Mouse (Mus musculus): Measurements from ENCODE around the gene Dnmt3a. TPM values are rescaled to one million over a fixed set of nuclear protein-coding genes. Genes with fewer than 3 reads are reported as not detected.
"Not testable (repeated sequence)": the region's sequence is repeated elsewhere in the genome, so short reads cannot be mapped to it uniquely, and the experiment has no call there.

Gene Dnmt3a
- polyA plus RNA-seq, 1 experiment from 2014 or later, result 126 TPM

GRCm38 (mm10) chr12:3910466-3911093, 104.8 kb downstream of the Dnmt3a start:
- no peak overlapping the region for H3K27ac ChIP-seq
- peaks cover 35% of the 10 kb centered on the region for H3K36me3 ChIP-seq
- H3K4me1 ChIP-seq, result no peaks in the 10 kb centered on the region
- WGBS, result 62% methylated on average over 10 of the region's 10 CpGs
- H3K4me3 ChIP-seq (replicated peaks), result no peak overlapping the region
- no peaks in the 10 kb centered on the region for H3K9me3 ChIP-seq
- no peak overlapping the region for H3K9ac ChIP-seq
- no peak for ATAC-seq (ENCODE audit: insufficient read depth, low FRiP score, low read depth)
- H3K4me2 ChIP-seq, result no peak overlapping the region
- H3K27me3 ChIP-seq (replicated peaks), result no peaks in the 10 kb centered on the region

- Histone ChIP-seq H3K27ac (no peak overlapping the region), H3K36me3 (peaks cover 26% of the 10 kb centered on the region; the same call in 1 of the 2 replicates), H3K4me2 (no peak overlapping the region), H3K4me1 (no peaks in the 10 kb centered on the region), H3K9me3 (no peaks in the 10 kb centered on the region), H3K27me3 (replicated peaks) (no peaks in the 10 kb centered on the region), H3K4me3 (replicated peaks) (no peak overlapping the region), H3K9ac (no peak overlapping the region)
- WGBS, result 86% methylated on average over 7 of the region's 7 CpGs
- ATAC-seq (ENCODE audit: insufficient read depth, low FRiP score, low read depth), result no peak
These were observed 106.1 kb downstream of the Dnmt3a start for GRCm38 (mm10) chr12:3911831-3912348.

GRCm38 (mm10) chr12:3915852-3916251, 110.0 kb downstream of the Dnmt3a start:
- Histone ChIP-seq H3K27me3 (replicated peaks) (no peaks in the 10 kb centered on the region), H3K9ac (no peak overlapping the region)
- 74% methylated on average over 3 of the region's 3 CpGs for WGBS

GRCm38 (mm10) chr12:3917668-3918341, 112.0 kb downstream of the Dnmt3a start:
- ATAC-seq (ENCODE audit: insufficient read depth, low FRiP score, low read depth), result no peak
- Histone ChIP-seq H3K4me2 (no peak overlapping the region), H3K27ac (no peak overlapping the region), H3K9me3 (no peaks in the 10 kb centered on the region), H3K36me3 (no peaks in the 10 kb centered on the region), H3K9ac (no peak overlapping the region), H3K27me3 (replicated peaks) (no peaks in the 10 kb centered on the region), H3K4me3 (replicated peaks) (no peak overlapping the region), H3K4me1 (peaks cover 4% of the 10 kb centered on the region; the same call in 1 of the 2 replicates)
- WGBS, result 24% methylated on average over 14 of the region's 14 CpGs

More at GRCm38 (mm10) chr12:3915852-3916251, 110.0 kb downstream of the Dnmt3a start:
- no peak for ATAC-seq (ENCODE audit: insufficient read depth, low FRiP score, low read depth)
- Histone ChIP-seq H3K4me3 (replicated peaks) (no peak overlapping the region), H3K9me3 (no peaks in the 10 kb centered on the region), H3K36me3 (0 out of 2 replicates have a peak, but pooled peaks cover 5% of the 10 kb centered on the region), H3K27ac (no peak overlapping the region), H3K4me2 (no peak overlapping the region), H3K4me1 (peaks cover 4% of the 10 kb centered on the region; the same call in 1 of the 2 replicates)

GRCm38 (mm10) chr12:3918577-3918976, 112.8 kb downstream of the Dnmt3a start:
- ATAC-seq (ENCODE audit: insufficient read depth, low FRiP score, low read depth), result no peak
- no peaks in the 10 kb centered on the region for H3K27me3 ChIP-seq (replicated peaks)
- WGBS, result 46% methylated on average over 3 of the region's 3 CpGs

GRCm38 (mm10) chr12:3919423-3919822, 113.6 kb downstream of the Dnmt3a start:
- Histone ChIP-seq H3K4me3 (replicated peaks) (no peak overlapping the region), H3K27me3 (replicated peaks) (no peaks in the 10 kb centered on the region), H3K36me3 (no peaks in the 10 kb centered on the region), H3K27ac (no peak overlapping the region), H3K9ac (no peak overlapping the region), H3K4me1 (peaks cover 4% of the 10 kb centered on the region; the same call in 1 of the 2 replicates), H3K4me2 (no peak overlapping the region), H3K9me3 (no peaks in the 10 kb centered on the region)
- 0 out of 2 replicates have a peak, but pooled peaks have one; percentile 45 for ATAC-seq (ENCODE audit: insufficient read depth, low FRiP score, low read depth)
- 63% methylated on average over 3 of the region's 3 CpGs for WGBS

More at GRCm38 (mm10) chr12:3918577-3918976, 112.8 kb downstream of the Dnmt3a start:
- Histone ChIP-seq H3K9me3 (no peaks in the 10 kb centered on the region), H3K9ac (no peak overlapping the region), H3K27ac (no peak overlapping the region), H3K4me3 (replicated peaks) (no peak overlapping the region), H3K4me2 (no peak overlapping the region), H3K4me1 (peaks cover 4% of the 10 kb centered on the region; the same call in 1 of the 2 replicates), H3K36me3 (no peaks in the 10 kb centered on the region)

GRCm38 (mm10) chr12:3926127-3926526, 120.3 kb downstream of the Dnmt3a start:
- Histone ChIP-seq H3K9ac (no peak overlapping the region), H3K4me1 (no peaks in the 10 kb centered on the region; the same call in 1 of the 2 replicates), H3K9me3 (no peaks in the 10 kb centered on the region), H3K36me3 (no peaks in the 10 kb centered on the region), H3K4me3 (replicated peaks) (no peak overlapping the region), H3K4me2 (no peak overlapping the region), H3K27ac (no peak overlapping the region), H3K27me3 (replicated peaks) (no peaks in the 10 kb centered on the region)
- ATAC-seq (ENCODE audit: insufficient read depth, low FRiP score, low read depth), result no peak
- WGBS, result 0% methylated on average over 1 of the region's 1 CpGs

GRCm38 (mm10) chr12:3928841-3929240, 123.0 kb downstream of the Dnmt3a start:
- ATAC-seq (ENCODE audit: insufficient read depth, low FRiP score, low read depth), result no peak
- WGBS, result 71% methylated on average over 3 of the region's 3 CpGs
- Histone ChIP-seq H3K27ac (no peak overlapping the region), H3K9me3 (no peaks in the 10 kb centered on the region), H3K4me1 (no peaks in the 10 kb centered on the region), H3K36me3 (no peaks in the 10 kb centered on the region), H3K4me2 (no peak overlapping the region), H3K9ac (no peak overlapping the region), H3K27me3 (replicated peaks) (no peaks in the 10 kb centered on the region), H3K4me3 (replicated peaks) (no peak overlapping the region)

GRCm38 (mm10) chr12:3930090-3930865, 124.5 kb downstream of the Dnmt3a start:
- H3K27ac ChIP-seq; H3K4me1 ChIP-seq; H3K27me3 ChIP-seq (replicated peaks); H3K9ac ChIP-seq; H3K4me3 ChIP-seq (replicated peaks); ATAC-seq (ENCODE audit: insufficient read depth, low FRiP score, low read depth); H3K36me3 ChIP-seq; H3K4me2 ChIP-seq; H3K9me3 ChIP-seq: not testable (repeated sequence)
- 87% methylated on average over 38 of the region's 47 CpGs for WGBS

GRCm38 (mm10) chr12:3942026-3942425, 136.2 kb downstream of the Dnmt3a start:
- no peaks in the 10 kb centered on the region for H3K36me3 ChIP-seq
- no peak for ATAC-seq (ENCODE audit: insufficient read depth, low FRiP score, low read depth)
- H3K27ac ChIP-seq, result no peak overlapping the region
- no peaks in the 10 kb centered on the region for H3K4me1 ChIP-seq
- H3K4me2 ChIP-seq, result no peak overlapping the region
- WGBS, result 49% methylated on average over 11 of the region's 11 CpGs
- H3K27me3 ChIP-seq (replicated peaks), result no peaks in the 10 kb centered on the region
- H3K9ac ChIP-seq, result no peak overlapping the region
- no peak overlapping the region for H3K4me3 ChIP-seq (replicated peaks)
- no peaks in the 10 kb centered on the region for H3K9me3 ChIP-seq

- ATAC-seq (ENCODE audit: insufficient read depth, low FRiP score, low read depth), result no peak
- 58% methylated on average over 4 of the region's 4 CpGs for WGBS
- Histone ChIP-seq H3K4me2 (no peak overlapping the region), H3K27ac (no peak overlapping the region), H3K36me3 (no peaks in the 10 kb centered on the region), H3K9ac (no peak overlapping the region), H3K9me3 (no peaks in the 10 kb centered on the region), H3K4me3 (replicated peaks) (no peak overlapping the region), H3K4me1 (no peaks in the 10 kb centered on the region), H3K27me3 (replicated peaks) (no peaks in the 10 kb centered on the region)
These were observed 138.8 kb downstream of the Dnmt3a start for GRCm38 (mm10) chr12:3944454-3945073.

Measured in stomach, embryonic 15.5 days (tissue).